Mouse (Mus musculus) liver, embryonic 12.5 days (tissue): ENCODE results near the gene Ugt2b1. TPM values are rescaled to one million over a fixed set of nuclear protein-coding genes. Genes with fewer than 3 reads are reported as not detected.
"Not testable (repeated sequence)": the region's sequence is repeated elsewhere in the genome, so short reads cannot be mapped to it uniquely, and the experiment has no call there.

Experiments
- ATAC-seq: fragments of 200-750 bp; cut with Nextera tagmentation; 2 replicates; pipeline ENCODE4 v1.8.0; 2017; ENCODE audit warnings: moderate number of reproducible peaks, mild to moderate bottlenecking, moderate library complexity
- H3K27ac ChIP-seq: fragments of 300-500 bp; sonication (generic); 2 replicates; pipeline ENCODE4 v1.5.1; 2016; ENCODE audit warnings: mild to moderate bottlenecking
- H3K27me3 ChIP-seq: fragments of 300-500 bp; sonication (generic); replicated peaks from 2 replicates; pipeline ENCODE4 v1.6.1; 2016; ENCODE audit warnings: mild to moderate bottlenecking, moderate library complexity
- H3K36me3 ChIP-seq: fragments of 300-500 bp; sonication (generic); 2 replicates; pipeline ENCODE4 v1.6.1; 2016; ENCODE audit warnings: mild to moderate bottlenecking, moderate library complexity
- H3K4me1 ChIP-seq: fragments of 300-500 bp; sonication (generic); 2 replicates; pipeline ENCODE4 v1.6.1; 2016
- H3K4me2 ChIP-seq: fragments of 300-500 bp; sonication (generic); 2 replicates; pipeline ENCODE4 v1.6.1; 2016; ENCODE audit warnings: mild to moderate bottlenecking, moderate library complexity
- H3K4me3 ChIP-seq: fragments of 300-500 bp; sonication (generic); 2 replicates; pipeline ENCODE4 v1.5.1; 2016; ENCODE audit warnings: mild to moderate bottlenecking, moderate library complexity
- H3K9ac ChIP-seq: fragments of 300-500 bp; sonication (generic); 2 replicates; pipeline ENCODE4 v1.6.1; 2016; ENCODE audit warnings: mild to moderate bottlenecking, moderate library complexity
- H3K9me3 ChIP-seq: fragments of 300-500 bp; sonication (generic); replicated peaks from 2 replicates; pipeline ENCODE4 v1.6.1; 2016; ENCODE audit warnings: mild to moderate bottlenecking, moderate library complexity
- WGBS: fragments of 180-500 bp; shearing (Covaris S2); methylation state at CpG from one replicate; pipeline ENCODE4 v1.1.7; 2016; ENCODE audit not compliant: insufficient replicate concordance; 5-methylcytosine and 5-hydroxymethylcytosine counted together
- polyA plus RNA-seq: library from polyadenylated mRNA; unstranded; fragments of >200 nt; fragmentation: Nextera tagmentation; extraction: Ambion mirVana; gene quantifications from 2 replicates; pipeline ENCODE4 v1.2.1, GENCODE M21; 2016

Ugt2b1 gene
- polyA plus RNA-seq, result 0.05 TPM in 1 of 2 replicates, not detected in the other

GRCm38 (mm10) chr5:86926426-86926825 is at the start of gene Ugt2b1:
Gene Ugt2b1 (minus strand): TSS chr5:86926530.
- Histone ChIP-seq H3K36me3 (no peaks in the 10 kb centered on the region), H3K4me1 (no peaks in the 10 kb centered on the region), H3K4me3 (no peak within 1 kb of the TSS), H3K4me2 (no peak within 1 kb of the TSS), H3K27ac (no peak within 1 kb of the TSS), H3K27me3 (no peaks in the 10 kb centered on the region), H3K9ac (no peak within 1 kb of the TSS), H3K9me3 (no peaks in the 10 kb centered on the region)
- ATAC-seq, result no peak
- 43% methylated on average over 2 of the region's 2 CpGs for WGBS

GRCm38 (mm10) chr5:86967271-86967670 is 40.9 kb upstream of the Ugt2b1 start:
- not testable (repeated sequence) for H3K4me2 ChIP-seq, ATAC-seq, H3K4me3 ChIP-seq, H3K9ac ChIP-seq, H3K36me3 ChIP-seq, H3K27me3 ChIP-seq, H3K27ac ChIP-seq, H3K4me1 ChIP-seq, H3K9me3 ChIP-seq
- 71% methylated on average over 5 of the region's 5 CpGs for WGBS

GRCm38 (mm10) chr5:86962849-86963248 is 36.5 kb upstream of the Ugt2b1 start:
- not testable (repeated sequence) for H3K9me3 ChIP-seq, H3K27me3 ChIP-seq, H3K9ac ChIP-seq, H3K36me3 ChIP-seq, H3K4me1 ChIP-seq, H3K27ac ChIP-seq, H3K4me2 ChIP-seq, H3K4me3 ChIP-seq, ATAC-seq
- whole genome bisulfite sequencing, result 56% methylated on average over 1 of the region's 1 CpGs

- no peak overlapping the region for H3K27ac ChIP-seq
- no peak overlapping the region for H3K4me3 ChIP-seq
- H3K9ac ChIP-seq, result no peak overlapping the region
- 43% methylated on average over 3 of the region's 3 CpGs for WGBS
- no peak overlapping the region for H3K4me2 ChIP-seq
- no peaks in the 10 kb centered on the region for H3K27me3 ChIP-seq
- no peaks in the 10 kb centered on the region for H3K36me3 ChIP-seq
- H3K9me3 ChIP-seq, result no peaks in the 10 kb centered on the region
- no peak for ATAC-seq
- H3K4me1 ChIP-seq, result no peaks in the 10 kb centered on the region
These were observed 35.4 kb upstream of the Ugt2b1 start for GRCm38 (mm10) chr5:86961587-86962358.

- no peak overlapping the region for H3K27ac ChIP-seq
- no peak for ATAC-seq
- no peak overlapping the region for H3K9ac ChIP-seq
- no peaks in the 10 kb centered on the region for H3K9me3 ChIP-seq
- no peaks in the 10 kb centered on the region for H3K27me3 ChIP-seq
- 47% methylated on average over 3 of the region's 3 CpGs for WGBS
- H3K4me3 ChIP-seq, result no peak overlapping the region
- no peak overlapping the region for H3K4me2 ChIP-seq
- H3K4me1 ChIP-seq, result no peaks in the 10 kb centered on the region
- no peaks in the 10 kb centered on the region for H3K36me3 ChIP-seq
These were observed 34.2 kb upstream of the Ugt2b1 start for GRCm38 (mm10) chr5:86960504-86960903.

GRCm38 (mm10) chr5:86942111-86942510 is 15.8 kb upstream of the Ugt2b1 start:
- Histone ChIP-seq H3K36me3 (no peaks in the 10 kb centered on the region), H3K4me3 (no peak overlapping the region), H3K9ac (no peak overlapping the region), H3K9me3 (no peaks in the 10 kb centered on the region), H3K4me1 (no peaks in the 10 kb centered on the region), H3K4me2 (no peak overlapping the region), H3K27ac (no peak overlapping the region), H3K27me3 (no peaks in the 10 kb centered on the region)
- ATAC-seq, result no peak
- WGBS, result 59% methylated on average over 2 of the region's 2 CpGs

- Histone ChIP-seq H3K27me3 (no peaks in the 10 kb centered on the region), H3K4me3 (no peak overlapping the region), H3K9me3 (no peaks in the 10 kb centered on the region), H3K36me3 (no peaks in the 10 kb centered on the region), H3K9ac (no peak overlapping the region), H3K27ac (no peak overlapping the region), H3K4me2 (no peak overlapping the region), H3K4me1 (no peaks in the 10 kb centered on the region)
- 49% methylated on average over 3 of the region's 3 CpGs for WGBS
- no peak for ATAC-seq
These were observed 5.6 kb downstream of the Ugt2b1 start for GRCm38 (mm10) chr5:86920661-86921233.

- 70% methylated on average over 3 of the region's 3 CpGs for WGBS
- Histone ChIP-seq H3K4me2 (no peak overlapping the region), H3K27me3 (no peaks in the 10 kb centered on the region), H3K9ac (no peak overlapping the region), H3K27ac (no peak overlapping the region), H3K4me3 (no peak overlapping the region), H3K4me1 (no peaks in the 10 kb centered on the region), H3K36me3 (no peaks in the 10 kb centered on the region), H3K9me3 (no peaks in the 10 kb centered on the region)
- ATAC-seq, result no peak
These were observed 14.8 kb downstream of the Ugt2b1 start for GRCm38 (mm10) chr5:86911357-86912099.

- H3K4me2 ChIP-seq, result no peak overlapping the region
- H3K27ac ChIP-seq, result no peak overlapping the region
- 29% methylated on average over 1 of the region's 1 CpGs for WGBS
- ATAC-seq, result no peak
- H3K27me3 ChIP-seq, result no peaks in the 10 kb centered on the region
- H3K9me3 ChIP-seq, result no peaks in the 10 kb centered on the region
- no peak overlapping the region for H3K4me3 ChIP-seq
- no peaks in the 10 kb centered on the region for H3K4me1 ChIP-seq
- H3K36me3 ChIP-seq, result no peaks in the 10 kb centered on the region
- no peak overlapping the region for H3K9ac ChIP-seq
These were observed 15.6 kb downstream of the Ugt2b1 start for GRCm38 (mm10) chr5:86910770-86911169.

GRCm38 (mm10) chr5:86906758-86907157 is 19.6 kb downstream of the Ugt2b1 start, which contains the start of gene Ugt2b34:
Gene Ugt2b34 (minus strand): TSS chr5:86906937.
- no peak within 1 kb of the TSS for H3K9ac ChIP-seq
- H3K4me1 ChIP-seq, result no peaks in the 10 kb centered on the region
- no peak within 1 kb of the TSS for H3K27ac ChIP-seq
- H3K9me3 ChIP-seq, result no peaks in the 10 kb centered on the region
- H3K36me3 ChIP-seq, result no peaks in the 10 kb centered on the region
- peak within 1 kb of the TSS; percentile 19; the same call in 1 of the 2 replicates for H3K4me2 ChIP-seq
- peak; percentile 58 for ATAC-seq
- H3K27me3 ChIP-seq, result no peaks in the 10 kb centered on the region
- WGBS, result 47% methylated on average over 1 of the region's 1 CpGs
- H3K4me3 ChIP-seq, result peak within 1 kb of the TSS; percentile 31

- no peak for ATAC-seq
- Histone ChIP-seq H3K9me3 (no peaks in the 10 kb centered on the region), H3K4me2 (no peak overlapping the region), H3K36me3 (peaks cover 4% of the 10 kb centered on the region), H3K9ac (no peak overlapping the region), H3K27ac (no peak overlapping the region), H3K27me3 (no peaks in the 10 kb centered on the region), H3K4me1 (no peaks in the 10 kb centered on the region), H3K4me3 (no peak overlapping the region)
- WGBS, result 65% methylated on average over 1 of the region's 1 CpGs
These were observed 36.4 kb downstream of the Ugt2b1 start for GRCm38 (mm10) chr5:86889933-86890332.

GRCm38 (mm10) chr5:86888420-86888819 is 37.9 kb downstream of the Ugt2b1 start:
- no peak overlapping the region for H3K4me3 ChIP-seq
- no peaks in the 10 kb centered on the region for H3K36me3 ChIP-seq
- ATAC-seq, result no peak

More at GRCm38 (mm10) chr5:86888420-86888819, 37.9 kb downstream of the Ugt2b1 start:
- Histone ChIP-seq H3K9me3 (no peaks in the 10 kb centered on the region), H3K27me3 (no peaks in the 10 kb centered on the region), H3K9ac (no peak overlapping the region), H3K4me1 (no peaks in the 10 kb centered on the region), H3K4me2 (no peak overlapping the region), H3K27ac (no peak overlapping the region)
- 54% methylated on average over 1 of the region's 1 CpGs for WGBS
